8 mouse cellular contexts compared by ENCODE assay signal in the genomic region with DNA sequence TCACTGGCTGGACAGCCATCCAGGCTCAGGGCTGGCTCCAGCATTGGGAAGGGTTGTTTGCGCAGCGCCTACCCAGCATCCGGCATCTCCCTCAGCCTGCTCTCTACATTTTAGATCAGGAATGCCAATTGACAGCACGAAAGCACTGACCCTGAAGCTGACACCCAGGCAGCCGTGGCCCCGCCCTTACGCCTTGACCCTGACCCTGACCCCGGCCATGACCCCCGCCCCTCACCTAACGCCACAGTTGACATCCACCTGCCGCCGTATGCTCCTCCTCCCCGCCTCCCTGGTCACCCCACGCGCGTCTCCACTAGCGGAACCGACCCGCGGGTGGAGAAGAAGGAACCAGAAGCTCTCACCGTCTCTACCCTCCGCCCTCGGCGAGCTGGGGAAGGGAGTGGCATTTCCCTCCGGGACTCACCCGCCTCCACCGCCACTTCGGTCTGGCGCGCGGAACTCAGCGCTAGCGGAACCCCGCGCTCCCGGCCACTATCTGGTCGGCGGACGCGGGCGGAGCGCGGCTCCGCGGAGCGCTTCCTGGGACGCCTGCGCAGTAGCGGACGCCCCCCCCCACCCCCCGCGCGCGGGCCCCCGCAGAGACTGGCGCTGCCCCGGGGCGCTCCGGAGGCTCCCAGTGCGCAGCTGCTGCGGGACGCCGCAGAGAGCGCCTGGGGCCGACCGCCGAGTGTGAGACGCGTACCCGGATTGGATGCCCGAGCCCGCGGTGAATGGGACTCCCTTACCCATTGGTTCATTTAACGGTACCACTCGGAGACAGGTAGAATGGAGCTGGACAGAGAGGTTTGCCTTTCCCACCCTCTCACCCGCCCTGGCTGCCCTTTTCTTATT. TPM values are rescaled to one million over a fixed set of nuclear protein-coding genes. Genes with fewer than 3 reads are reported as not detected.
A peak's percentile ranks its signal among the peaks of the same experiment; 100 is the strongest.
DNase-seq lines count a peak whose midpoint lies in the region; ATAC-seq and TF ChIP-seq lines count a peak whose summit lies in the region.

TSS of gene Enpp4 (minus strand) at position 523 of the 852 bp plus-strand sequence.

- DNase-seq in Muller cell, postnatal 12 days (ENCODE audit: inconsistent ontology term), result peak; percentile 91
- DNase-seq in cerebellum, adult 9-10 months, result peak; percentile 85
- DNase-seq in layer of hippocampus, adult 9-11 months, result peak; percentile 93
- DNase-seq in ovary, adult 18-20 months (ENCODE audit: low spot score), result peak; percentile 86
- DNase-seq in thymus, adult 2 months, result peak; percentile 91

- TF ChIP-seq POLR2A in thymus, adult 2 months (IDR thresholded peaks at IDR 0.05; ENCODE audit: control insufficient read depth, extremely low read depth, insufficient read depth, low read length, poor library complexity), result peak; percentile 71

- peaks cover 5% of the 10 kb centered on the region; the same call in 1 of the 2 replicates for H3K4me1 ChIP-seq in lung, embryonic 16.5 days (replicated peaks; ENCODE audit: control insufficient read depth, insufficient read depth, low read length)
- peaks cover 3% of the 10 kb centered on the region; the same call in 1 of the 2 replicates for H3K4me1 ChIP-seq in thymus, adult 2 months (replicated peaks; ENCODE audit: control insufficient read depth, insufficient read depth, low read length)

- no peaks in the 10 kb centered on the region for H3K36me3 ChIP-seq in lung, embryonic 16.5 days (ENCODE audit: control insufficient read depth, insufficient read depth, low read length)
- H3K36me3 ChIP-seq in thymus, adult 2 months (ENCODE audit: control insufficient read depth, insufficient read depth, low read length), result no peaks in the 10 kb centered on the region

- WGBS in lung, embryonic 16.5 days, result under 1% methylated on average over 53 of the region's 76 CpGs
- under 1% methylated on average over 76 of the region's 76 CpGs for WGBS in thymus, adult 2 months

- TF ChIP-seq CTCF in thymus, adult 2 months (IDR thresholded peaks at IDR 0.05; ENCODE audit: borderline replicate concordance, control insufficient read depth, extremely low read depth, insufficient read depth, low read length, poor library complexity), result peak; percentile 38; the same call in 1 of the 2 replicates

- peak within 1 kb of the TSS; percentile 72 for H3K9ac ChIP-seq in lung, embryonic 16.5 days (ENCODE audit: low read length)

- no peaks in the 10 kb centered on the region for H3K9me3 ChIP-seq in lung, embryonic 16.5 days (ENCODE audit: control insufficient read depth, low read length)

- H3K27me3 ChIP-seq in lung, embryonic 16.5 days (ENCODE audit: control insufficient read depth, insufficient read depth, low read depth, low read length), result no peaks in the 10 kb centered on the region; the same call in 1 of the 2 replicates
- no peaks in the 10 kb centered on the region for H3K27me3 ChIP-seq in thymus, adult 2 months (ENCODE audit: control insufficient read depth, insufficient read depth, low read length)

- peak; percentile 99 for ATAC-seq in frontal cortex, adult (ENCODE audit: low TSS enrichment)
- peak; percentile 95 to 96 for ATAC-seq in hematopoietic stem cell, adult 5-6 weeks (replicated peaks in 1 of 2; ENCODE audit: insufficient read depth in 1 of 2, low FRiP score in 2 of 2, low TSS enrichment in 1 of 2, low read depth in 1 of 2, poor library complexity in 2 of 2, severe bottlenecking in 2 of 2)
- ATAC-seq in lung, embryonic 16.5 days (ENCODE audit: low read depth), result peak; percentile 99

- H3K4me2 ChIP-seq in lung, embryonic 16.5 days (ENCODE audit: low read depth, low read length), result peak within 1 kb of the TSS; percentile 96

- peak within 1 kb of the TSS; percentile 36; the same call in 1 of the 2 replicates for H3K27ac ChIP-seq in lung, embryonic 16.5 days (ENCODE audit: low read length)
- H3K27ac ChIP-seq in thymus, adult 2 months (ENCODE audit: control insufficient read depth, insufficient read depth, low read length), result no peak within 1 kb of the TSS

- peak within 1 kb of the TSS; percentile 69 for H3K4me3 ChIP-seq in lung, embryonic 16.5 days (ENCODE audit: low read length)
- H3K4me3 ChIP-seq in thymus, adult 2 months (ENCODE audit: control insufficient read depth, insufficient read depth, low read length), result peak within 1 kb of the TSS; percentile 95

RNA-seq across cellular contexts. Expression of gene Enpp4, which starts in this region (rescaled TPM):
- total RNA-seq in hematopoietic stem cell, adult 5-6 weeks (2017), result 17.0 and 19.5 TPM in 2 replicates
- polyA plus RNA-seq in lung, embryonic 16.5 days (2015; fragmentation: Nextera tagmentation; extraction: Ambion mirVana), result 6.0 and 6.3 TPM in 2 replicates
- polyA plus RNA-seq in thymus, adult 2 months (2012; rRNA removed), result 6.3 and 8.4 TPM in 2 replicates
